Comparison of ENCODE assay signal across 18 mouse cellular contexts in genomic region chr2:173028508-173029031, GRCm38 (mm10). TPM values are rescaled to one million over a fixed set of nuclear protein-coding genes. Genes with fewer than 3 reads are reported as not detected.
DNase-seq lines count a peak whose midpoint lies in the region; ATAC-seq and TF ChIP-seq lines count a peak whose summit lies in the region.
"Had no signal": no experiment of that assay in that cellular context is flagged by ENCODE, and none has a peak within 500 bp of the region (broad histone marks: within the 10 kb centered on the region; RNA-seq: fewer than 3 reads in every experiment).

No protein-coding gene starts in this region.

- DNase-seq in heart, adult 11 months: peak; percentile 86
- DNase-seq in heart, postnatal 14 days: no peak
- DNase-seq in hindbrain, postnatal 0 days (ENCODE audit: low spot score): no peak
- DNase-seq in hindbrain, embryonic 11.5 days (ENCODE audit: low spot score): no peak
- DNase-seq in thymus, adult 2 months: peak; percentile 5
- DNase-seq in thymus, postnatal 25 days: no peak
- DNase-seq in liver, postnatal 0 days: no peak
- no peak for DNase-seq in Muller cell, postnatal 12 days (ENCODE audit: inconsistent ontology term)
- DNase-seq: forebrain, postnatal 0 days; gastrocnemius, postnatal 10 days; layer of hippocampus, adult 9-11 months had no signal

- H3K9me3 ChIP-seq in hindbrain, postnatal 0 days (ENCODE audit: low read length): no peaks in the 10 kb centered on the region
- H3K9me3 ChIP-seq in hindbrain, embryonic 11.5 days (ENCODE audit: control insufficient read depth, low read length): no peaks in the 10 kb centered on the region
- H3K9me3 ChIP-seq in liver, postnatal 0 days (ENCODE audit: low read length): no peaks in the 10 kb centered on the region
- H3K9me3 ChIP-seq: midbrain, embryonic 10.5 days had no signal

- no peak overlapping the region for H3K27ac ChIP-seq in hindbrain, postnatal 0 days
- H3K27ac ChIP-seq in hindbrain, embryonic 11.5 days (ENCODE audit: low read depth, low read length): no peak overlapping the region
- H3K27ac ChIP-seq in thymus, adult 2 months (ENCODE audit: control insufficient read depth, insufficient read depth, low read length): no peak overlapping the region
- peak overlapping the region; percentile 77; the same call in 1 of the 2 replicates for H3K27ac ChIP-seq in liver, postnatal 0 days (ENCODE audit: low read depth)
- H3K27ac ChIP-seq: kidney, postnatal 0 days; midbrain, embryonic 10.5 days had no signal

- TF ChIP-seq POLR2A in thymus, adult 2 months (IDR thresholded peaks at IDR 0.05; ENCODE audit: control insufficient read depth, extremely low read depth, insufficient read depth, low read length, poor library complexity): no peak

- TF ChIP-seq EP300 in liver, postnatal 0 days (IDR thresholded peaks at IDR 0.05; ENCODE audit: low read depth): no peak

- H3K9ac ChIP-seq in hindbrain, postnatal 0 days (replicated peaks; ENCODE audit: low read length): no peak overlapping the region
- no peak overlapping the region for H3K9ac ChIP-seq in hindbrain, embryonic 11.5 days (ENCODE audit: low read depth, low read length)
- peak overlapping the region; percentile 35 for H3K9ac ChIP-seq in liver, postnatal 0 days (replicated peaks)
- H3K9ac ChIP-seq: forebrain, postnatal 0 days had no signal

- H3K36me3 ChIP-seq in hindbrain, postnatal 0 days (ENCODE audit: insufficient read depth, low read length): 0 out of 2 replicates have a peak, but pooled peaks cover 3% of the 10 kb centered on the region
- H3K36me3 ChIP-seq in hindbrain, embryonic 11.5 days (ENCODE audit: control insufficient read depth, insufficient read depth, low read length): 0 out of 2 replicates have a peak, but pooled peaks cover 2% of the 10 kb centered on the region
- peaks cover 82% of the 10 kb centered on the region for H3K36me3 ChIP-seq in thymus, adult 2 months (ENCODE audit: control insufficient read depth, insufficient read depth, low read length)
- peaks cover 100% of the 10 kb centered on the region for H3K36me3 ChIP-seq in liver, postnatal 0 days (replicated peaks; ENCODE audit: insufficient read depth, low read length)

- peaks cover 13% of the 10 kb centered on the region; the same call in 1 of the 2 replicates for H3K4me1 ChIP-seq in hindbrain, postnatal 0 days (ENCODE audit: insufficient read depth, low read length)
- peaks cover 11% of the 10 kb centered on the region for H3K4me1 ChIP-seq in hindbrain, embryonic 11.5 days (replicated peaks; ENCODE audit: control insufficient read depth, insufficient read depth, low read length)
- H3K4me1 ChIP-seq in thymus, adult 2 months (replicated peaks; ENCODE audit: control insufficient read depth, insufficient read depth, low read length): peaks cover 97% of the 10 kb centered on the region
- peaks cover 72% of the 10 kb centered on the region for H3K4me1 ChIP-seq in liver, postnatal 0 days (ENCODE audit: insufficient read depth)

- intact Hi-C loops in heart, postnatal 14 days (cut with DNase I): no loop called here

- ATAC-seq in hindbrain, postnatal 0 days: no peak
- ATAC-seq in hindbrain, embryonic 11.5 days (ENCODE audit: low FRiP score): no peak
- ATAC-seq in liver, postnatal 0 days: no peak
- ATAC-seq: activated CD4-positive, CD25-positive, alpha-beta regulatory T cell, adult 4 months; forebrain, postnatal 0 days; inflammation-experienced regulatory T-cells, adult 6 months; lung, postnatal 0 days had no signal

- no peaks in the 10 kb centered on the region for H3K27me3 ChIP-seq in hindbrain, postnatal 0 days (ENCODE audit: insufficient read depth, low read length)
- H3K27me3 ChIP-seq in hindbrain, embryonic 11.5 days (ENCODE audit: control insufficient read depth, insufficient read depth, low read length): no peaks in the 10 kb centered on the region
- no peaks in the 10 kb centered on the region for H3K27me3 ChIP-seq in thymus, adult 2 months (ENCODE audit: control insufficient read depth, insufficient read depth, low read length)
- no peaks in the 10 kb centered on the region for H3K27me3 ChIP-seq in liver, postnatal 0 days (ENCODE audit: insufficient read depth, low read length)

- H3K4me3 ChIP-seq in hindbrain, postnatal 0 days (ENCODE audit: low read length): no peak overlapping the region
- H3K4me3 ChIP-seq in hindbrain, embryonic 11.5 days (ENCODE audit: low read depth, low read length): no peak overlapping the region
- no peak overlapping the region for H3K4me3 ChIP-seq in thymus, adult 2 months (ENCODE audit: control insufficient read depth, insufficient read depth, low read length)
- H3K4me3 ChIP-seq in liver, postnatal 0 days (ENCODE audit: low read depth, low read length): no peak overlapping the region
- H3K4me3 ChIP-seq: midbrain, embryonic 10.5 days had no signal

- no peak overlapping the region for H3K4me2 ChIP-seq in hindbrain, postnatal 0 days (ENCODE audit: low read depth, low read length)
- H3K4me2 ChIP-seq in hindbrain, embryonic 11.5 days (replicated peaks; ENCODE audit: low read depth, low read length): no peak overlapping the region
- peak overlapping the region; percentile 85 for H3K4me2 ChIP-seq in liver, postnatal 0 days (ENCODE audit: low read depth, low read length)

- TF ChIP-seq CTCF in hindbrain, postnatal 0 days (IDR thresholded peaks at IDR 0.05; ENCODE audit: low read depth): peak; percentile 17; the same call in 1 of the 2 replicates
- no peak for TF ChIP-seq CTCF in thymus, adult 2 months (IDR thresholded peaks at IDR 0.05; ENCODE audit: borderline replicate concordance, control insufficient read depth, extremely low read depth, insufficient read depth, low read length, poor library complexity)
- TF ChIP-seq CTCF in liver, postnatal 0 days (IDR thresholded peaks at IDR 0.05; ENCODE audit: low read depth): no peak

- 81% methylated on average over 3 of the region's 3 CpGs for WGBS in hindbrain, postnatal 0 days
- 92% methylated on average over 3 of the region's 3 CpGs for WGBS in hindbrain, embryonic 11.5 days
- WGBS in thymus, adult 2 months: 71% methylated on average over 3 of the region's 3 CpGs
- WGBS in liver, postnatal 0 days (ENCODE audit: insufficient replicate concordance): 72% methylated on average over 3 of the region's 3 CpGs

RNA-seq across cellular contexts. Expression of gene Rbm38, which starts 8.3 kb away (rescaled TPM):
- total RNA-seq in heart, postnatal 14 days (2021): 100 to 1,000 TPM; 198 to 232 TPM
- 12.6 and 17.0 TPM in 2 replicates for total RNA-seq in hindbrain, postnatal 0 days (2014; rRNA removed)
- 9.7 and 10.3 TPM in 2 replicates for polyA plus RNA-seq in hindbrain, postnatal 0 days (2015; fragmentation: Nextera tagmentation; extraction: Ambion mirVana)
- 57.0 and 63.3 TPM in 2 replicates for polyA plus RNA-seq in hindbrain, embryonic 11.5 days (2014; fragmentation: Nextera tagmentation; extraction: Ambion mirVana)
- polyA plus RNA-seq in thymus, adult 2 months (2012; rRNA removed): 1,267 and 1,290 TPM in 2 replicates
- 124 and 126 TPM in 2 replicates for polyA plus RNA-seq in liver, postnatal 0 days (2015; fragmentation: Nextera tagmentation; extraction: Ambion mirVana)

RNA-seq across cellular contexts. Expression of gene Rae1, which starts 28.7 kb away (rescaled TPM):
- total RNA-seq in heart, postnatal 14 days (2021): 10 to 100 TPM; 29.6 to 32.7 TPM
- 85.3 and 96.0 TPM in 2 replicates for total RNA-seq in hindbrain, postnatal 0 days (2014; rRNA removed)
- polyA plus RNA-seq in hindbrain, postnatal 0 days (2015; fragmentation: Nextera tagmentation; extraction: Ambion mirVana): 112 and 116 TPM in 2 replicates
- 134 TPM in 2 replicates for polyA plus RNA-seq in hindbrain, embryonic 11.5 days (2014; fragmentation: Nextera tagmentation; extraction: Ambion mirVana)
- polyA plus RNA-seq in thymus, adult 2 months (2012; rRNA removed): 111 and 122 TPM in 2 replicates
- 40.0 and 41.5 TPM in 2 replicates for polyA plus RNA-seq in liver, postnatal 0 days (2015; fragmentation: Nextera tagmentation; extraction: Ambion mirVana)

RNA-seq across cellular contexts. Expression of gene Spo11, which starts 51.1 kb away (rescaled TPM):
- under 1 TPM; 0.07 to 0.93 TPM for total RNA-seq in heart, postnatal 14 days (2021)
- total RNA-seq in hindbrain, postnatal 0 days (2014; rRNA removed): 0.07 and 1.0 TPM in 2 replicates
- polyA plus RNA-seq in hindbrain, postnatal 0 days (2015; fragmentation: Nextera tagmentation; extraction: Ambion mirVana): 0.86 and 0.96 TPM in 2 replicates
- polyA plus RNA-seq in hindbrain, embryonic 11.5 days (2014; fragmentation: Nextera tagmentation; extraction: Ambion mirVana): 0.71 and 0.74 TPM in 2 replicates
- polyA plus RNA-seq in thymus, adult 2 months (2012; rRNA removed): 101 and 126 TPM in 2 replicates
- polyA plus RNA-seq in liver, postnatal 0 days (2015; fragmentation: Nextera tagmentation; extraction: Ambion mirVana): 0.07 and 0.09 TPM in 2 replicates
- total RNA-seq: adrenal gland, postnatal 36 days; gastrocnemius, postnatal 10 days had no signal
- polyA plus RNA-seq: C2C12; lung, postnatal 0 days had no signal

Comparison
In these comparisons a context has a peak if more than half of its experiments do, and no peak if none do; other contexts are left out.
1. DNase-seq: peak in heart, adult 11 months (single experiment) and thymus, adult 2 months (single experiment); none in heart, postnatal 14 days (0 of 2), hindbrain, postnatal 0 days (single experiment), hindbrain, embryonic 11.5 days (single experiment), thymus, postnatal 25 days (single experiment), liver, postnatal 0 days (single experiment) and Muller cell, postnatal 12 days (single experiment).
2. RNA of gene Spo11, which starts 51.1 kb away (polyA plus RNA-seq): 101 to 126 TPM in thymus, adult 2 months; 0.86 to 0.96 TPM in hindbrain, postnatal 0 days, 0.71 to 0.74 TPM in hindbrain, embryonic 11.5 days and 0.07 to 0.09 TPM in liver, postnatal 0 days; every median in the first group is over 10 times any median in the second.